Mouse (Mus musculus): ENCODE data around the gene Nxpe3. TPM values are rescaled to one million over a fixed set of nuclear protein-coding genes. Genes with fewer than 3 reads are reported as not detected.

Nxpe3 gene
- polyA plus RNA-seq, 1 experiment from 2014 or later, result 1.6 TPM

DNA sequence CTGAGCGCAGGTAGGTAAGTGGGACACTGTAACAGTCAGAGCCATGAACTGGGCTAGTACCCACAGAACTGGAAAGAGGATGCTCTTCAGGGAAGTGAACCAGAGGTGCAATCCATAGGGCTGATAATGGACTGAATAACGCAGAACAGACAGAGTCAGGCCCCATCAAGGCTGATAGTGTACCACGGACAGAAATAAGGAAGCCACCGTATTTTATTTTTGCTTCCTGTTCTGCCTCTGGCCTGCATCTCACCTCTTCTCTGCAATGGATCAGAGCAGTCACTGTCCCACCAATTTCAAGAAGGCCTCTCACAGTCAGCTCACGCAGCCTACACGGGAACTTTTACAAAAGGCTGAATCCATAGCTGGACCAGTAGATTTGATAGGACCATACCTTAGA, 63.0 kb downstream of the Nxpe3 start:
- Histone ChIP-seq H3K36me3 (ENCODE audit: control insufficient read depth, insufficient read depth, low read length) (no peaks in the 10 kb centered on the region), H3K27me3 (replicated peaks; ENCODE audit: control insufficient read depth, insufficient read depth, low read length) (no peaks in the 10 kb centered on the region), H3K4me3 (ENCODE audit: low read length) (no peak overlapping the region), H3K4me2 (ENCODE audit: low read length) (no peak overlapping the region), H3K4me1 (ENCODE audit: control insufficient read depth, insufficient read depth, low read depth, low read length) (no peaks in the 10 kb centered on the region), H3K9ac (ENCODE audit: low read depth, low read length) (no peak overlapping the region), H3K27ac (ENCODE audit: low read depth, low read length) (no peak overlapping the region), H3K9me3 (ENCODE audit: control insufficient read depth, low read length) (no peaks in the 10 kb centered on the region)
- 94% methylated on average over 6 of the region's 6 CpGs for WGBS
- no peak for ATAC-seq

GRCm38 (mm10) chr16:55831451-55831850, 63.6 kb downstream of the Nxpe3 start:
- Histone ChIP-seq H3K4me3 (ENCODE audit: low read length) (no peak overlapping the region), H3K27ac (ENCODE audit: low read depth, low read length) (no peak overlapping the region), H3K27me3 (replicated peaks; ENCODE audit: control insufficient read depth, insufficient read depth, low read length) (no peaks in the 10 kb centered on the region), H3K4me1 (ENCODE audit: control insufficient read depth, insufficient read depth, low read depth, low read length) (no peaks in the 10 kb centered on the region), H3K9ac (ENCODE audit: low read depth, low read length) (no peak overlapping the region), H3K36me3 (ENCODE audit: control insufficient read depth, insufficient read depth, low read length) (no peaks in the 10 kb centered on the region), H3K9me3 (ENCODE audit: control insufficient read depth, low read length) (no peaks in the 10 kb centered on the region), H3K4me2 (ENCODE audit: low read length) (no peak overlapping the region)
- ATAC-seq, result no peak
- WGBS, result 96% methylated on average over 1 of the region's 1 CpGs

DNA sequence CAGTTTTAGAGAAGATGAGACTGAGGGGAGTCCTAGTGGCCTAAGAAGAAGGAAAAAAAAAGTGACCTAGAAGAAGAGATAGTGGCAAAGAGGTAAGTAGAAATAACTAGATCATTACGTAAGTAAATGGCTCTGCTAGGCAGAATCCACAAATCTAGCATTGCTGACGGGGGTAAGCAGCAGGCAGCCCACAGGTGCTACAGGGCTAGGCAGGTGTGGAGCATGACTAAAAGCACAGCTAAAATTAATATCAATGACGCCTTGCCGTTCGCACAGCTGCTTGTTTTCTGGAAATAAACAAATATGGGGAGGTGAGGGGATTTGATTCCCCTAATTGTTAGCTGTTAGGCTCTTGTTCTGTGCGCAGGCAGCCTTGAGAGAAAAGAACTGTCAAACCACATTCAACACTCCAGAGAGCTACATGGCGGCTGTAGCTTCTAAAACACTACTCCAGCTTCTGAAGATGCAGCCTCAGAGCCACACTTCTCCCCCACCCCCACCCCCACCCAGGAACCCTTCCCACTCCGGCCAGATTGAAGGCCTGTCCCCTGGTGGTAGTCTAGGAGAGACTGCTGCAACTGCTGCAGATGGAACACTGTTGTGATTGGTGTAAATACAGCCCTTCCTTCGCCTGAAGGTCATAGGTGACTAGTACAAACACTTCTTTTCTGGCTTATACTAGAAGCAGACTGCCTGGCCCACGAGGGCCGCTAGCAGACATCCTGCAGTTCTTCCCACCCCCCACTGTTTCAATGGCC, 71.5 kb downstream of the Nxpe3 start:
- Histone ChIP-seq H3K4me2 (ENCODE audit: low read length) (no peak overlapping the region), H3K4me1 (ENCODE audit: control insufficient read depth, insufficient read depth, low read depth, low read length) (peaks cover 8% of the 10 kb centered on the region), H3K36me3 (ENCODE audit: control insufficient read depth, insufficient read depth, low read length) (no peaks in the 10 kb centered on the region), H3K27ac (ENCODE audit: low read depth, low read length) (no peak overlapping the region), H3K9me3 (ENCODE audit: control insufficient read depth, low read length) (no peaks in the 10 kb centered on the region), H3K27me3 (replicated peaks; ENCODE audit: control insufficient read depth, insufficient read depth, low read length) (no peaks in the 10 kb centered on the region), H3K4me3 (ENCODE audit: low read length) (no peak overlapping the region), H3K9ac (ENCODE audit: low read depth, low read length) (no peak overlapping the region)
- WGBS, result 52% methylated on average over 11 of the region's 11 CpGs
- ATAC-seq, result no peak

- peaks cover 8% of the 10 kb centered on the region for H3K4me1 ChIP-seq (ENCODE audit: control insufficient read depth, insufficient read depth, low read depth, low read length)
- H3K36me3 ChIP-seq (ENCODE audit: control insufficient read depth, insufficient read depth, low read length), result peaks cover 4% of the 10 kb centered on the region
- no peak overlapping the region; the same call in 1 of the 2 replicates for H3K9ac ChIP-seq (ENCODE audit: low read depth, low read length)
- peak overlapping the region; percentile 92 for H3K4me2 ChIP-seq (ENCODE audit: low read length)
- H3K27me3 ChIP-seq (replicated peaks; ENCODE audit: control insufficient read depth, insufficient read depth, low read length), result no peaks in the 10 kb centered on the region
- 49% methylated on average over 18 of the region's 18 CpGs for WGBS
- no peak overlapping the region for H3K27ac ChIP-seq (ENCODE audit: low read depth, low read length)
- H3K9me3 ChIP-seq (ENCODE audit: control insufficient read depth, low read length), result no peaks in the 10 kb centered on the region
- H3K4me3 ChIP-seq (ENCODE audit: low read length), result peak overlapping the region; percentile 89
- no peak for ATAC-seq
Observed at GRCm38 (mm10) chr16:55822741-55823397, 72.2 kb downstream of the Nxpe3 start.

DNA sequence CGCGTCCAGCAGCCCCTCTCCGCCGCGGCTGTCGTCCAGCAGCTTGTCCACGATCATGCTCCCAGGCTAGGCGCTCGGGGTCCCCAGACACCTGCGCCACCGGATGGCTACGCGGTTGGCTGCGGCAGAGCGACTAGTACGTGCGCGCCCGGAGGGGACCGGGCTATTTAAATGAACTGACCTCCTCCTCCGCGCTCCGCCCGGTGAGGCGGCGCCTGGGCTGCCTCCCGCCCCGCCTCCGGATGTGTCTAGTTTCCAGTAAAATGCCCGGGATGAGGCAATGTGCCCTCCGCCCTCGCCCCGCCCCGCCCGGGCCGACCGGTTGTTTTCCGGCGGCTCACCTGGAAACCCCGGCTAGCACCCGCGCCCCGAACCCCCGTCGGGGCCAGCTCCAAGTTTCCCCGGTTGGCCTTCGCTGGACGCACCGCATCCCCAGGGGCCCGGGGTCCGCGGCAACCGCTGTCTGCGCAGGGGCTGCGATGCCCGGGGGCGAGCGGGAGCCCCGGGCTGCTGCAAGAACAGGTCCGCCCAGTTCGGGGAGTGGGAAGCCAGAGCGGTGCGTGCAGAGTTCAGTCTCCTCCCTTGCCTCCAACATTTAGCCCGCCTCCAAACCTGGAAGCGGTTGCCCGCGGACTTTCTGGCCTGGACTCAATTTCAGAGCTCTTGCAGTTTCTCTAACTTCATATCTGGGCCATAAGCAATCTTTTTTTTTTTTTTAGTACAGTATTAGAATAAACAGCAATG, 72.9 kb downstream of the Nxpe3 start:
- H3K27ac ChIP-seq (ENCODE audit: low read depth, low read length), result peak overlapping the region; percentile 79
- ATAC-seq, result peak; percentile 96
- peak overlapping the region; percentile 81 for H3K9ac ChIP-seq (ENCODE audit: low read depth, low read length)
- no peaks in the 10 kb centered on the region for H3K9me3 ChIP-seq (ENCODE audit: control insufficient read depth, low read length)
- H3K27me3 ChIP-seq (replicated peaks; ENCODE audit: control insufficient read depth, insufficient read depth, low read length), result no peaks in the 10 kb centered on the region
- H3K4me2 ChIP-seq (ENCODE audit: low read length), result peak overlapping the region; percentile 92
- H3K4me1 ChIP-seq (ENCODE audit: control insufficient read depth, insufficient read depth, low read depth, low read length), result peaks cover 8% of the 10 kb centered on the region
- H3K4me3 ChIP-seq (ENCODE audit: low read length), result peak overlapping the region; percentile 89
- H3K36me3 ChIP-seq (ENCODE audit: control insufficient read depth, insufficient read depth, low read length), result peaks cover 7% of the 10 kb centered on the region
- 2% methylated on average over 65 of the region's 67 CpGs for WGBS

- whole genome bisulfite sequencing, result under 1% methylated on average over 25 of the region's 40 CpGs
- peak; percentile 49 for ATAC-seq
Observed at GRCm38 (mm10) chr16:55821571-55821981, 73.5 kb downstream of the Nxpe3 start.

DNA sequence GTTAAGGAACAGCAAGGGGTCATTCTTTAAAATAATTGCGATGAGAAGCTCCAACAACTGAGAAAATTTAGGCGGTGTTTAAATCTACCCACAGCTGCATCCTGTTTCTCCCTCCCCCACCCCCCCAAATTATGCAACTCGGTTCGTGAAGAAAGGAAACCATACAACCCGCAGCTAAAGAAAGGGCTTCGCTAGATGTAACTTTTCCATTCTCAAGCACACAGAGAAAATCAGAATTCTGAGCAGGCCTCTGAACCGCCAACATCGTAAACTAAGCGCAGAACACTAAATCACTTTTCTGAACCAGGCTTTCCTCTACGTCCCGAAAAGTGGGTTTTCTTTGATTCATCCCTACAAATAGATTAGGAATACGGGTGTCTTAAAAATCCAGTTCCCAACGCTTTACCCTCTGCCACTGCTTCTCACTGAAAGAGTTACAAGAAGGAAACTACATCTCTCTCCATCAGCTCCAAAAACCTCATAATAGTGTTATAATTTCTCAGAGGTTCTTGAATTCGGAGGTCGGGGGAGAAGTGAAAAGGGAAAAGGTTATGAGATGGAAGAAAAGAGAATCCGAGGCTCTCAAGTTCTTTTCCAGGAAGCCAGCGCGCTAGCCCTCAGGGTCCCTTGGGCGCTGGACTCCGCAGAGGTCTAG, 74.0 kb downstream of the Nxpe3 start:
- Histone ChIP-seq H3K4me2 (ENCODE audit: low read length) (peak overlapping the region; percentile 92), H3K27me3 (replicated peaks; ENCODE audit: control insufficient read depth, insufficient read depth, low read length) (no peaks in the 10 kb centered on the region), H3K9me3 (ENCODE audit: control insufficient read depth, low read length) (no peaks in the 10 kb centered on the region), H3K4me3 (ENCODE audit: low read length) (peak overlapping the region; percentile 89), H3K36me3 (ENCODE audit: control insufficient read depth, insufficient read depth, low read length) (peaks cover 13% of the 10 kb centered on the region), H3K4me1 (ENCODE audit: control insufficient read depth, insufficient read depth, low read depth, low read length) (peaks cover 8% of the 10 kb centered on the region), H3K9ac (ENCODE audit: low read depth, low read length) (peak overlapping the region; percentile 81), H3K27ac (ENCODE audit: low read depth, low read length) (peak overlapping the region; percentile 32; the same call in 1 of the 2 replicates)
- no peak for ATAC-seq
- 14% methylated on average over 20 of the region's 20 CpGs for WGBS

More at GRCm38 (mm10) chr16:55821571-55821981, 73.5 kb downstream of the Nxpe3 start:
- H3K4me3 ChIP-seq (ENCODE audit: low read length), result peak overlapping the region; percentile 89
- H3K27me3 ChIP-seq (replicated peaks; ENCODE audit: control insufficient read depth, insufficient read depth, low read length), result no peaks in the 10 kb centered on the region
- H3K9me3 ChIP-seq (ENCODE audit: control insufficient read depth, low read length), result no peaks in the 10 kb centered on the region
- peak overlapping the region; percentile 81 for H3K9ac ChIP-seq (ENCODE audit: low read depth, low read length)
- H3K4me2 ChIP-seq (ENCODE audit: low read length), result peak overlapping the region; percentile 92
- H3K36me3 ChIP-seq (ENCODE audit: control insufficient read depth, insufficient read depth, low read length), result peaks cover 8% of the 10 kb centered on the region
- H3K27ac ChIP-seq (ENCODE audit: low read depth, low read length), result peak overlapping the region; percentile 32
- H3K4me1 ChIP-seq (ENCODE audit: control insufficient read depth, insufficient read depth, low read depth, low read length), result peaks cover 8% of the 10 kb centered on the region

DNA sequence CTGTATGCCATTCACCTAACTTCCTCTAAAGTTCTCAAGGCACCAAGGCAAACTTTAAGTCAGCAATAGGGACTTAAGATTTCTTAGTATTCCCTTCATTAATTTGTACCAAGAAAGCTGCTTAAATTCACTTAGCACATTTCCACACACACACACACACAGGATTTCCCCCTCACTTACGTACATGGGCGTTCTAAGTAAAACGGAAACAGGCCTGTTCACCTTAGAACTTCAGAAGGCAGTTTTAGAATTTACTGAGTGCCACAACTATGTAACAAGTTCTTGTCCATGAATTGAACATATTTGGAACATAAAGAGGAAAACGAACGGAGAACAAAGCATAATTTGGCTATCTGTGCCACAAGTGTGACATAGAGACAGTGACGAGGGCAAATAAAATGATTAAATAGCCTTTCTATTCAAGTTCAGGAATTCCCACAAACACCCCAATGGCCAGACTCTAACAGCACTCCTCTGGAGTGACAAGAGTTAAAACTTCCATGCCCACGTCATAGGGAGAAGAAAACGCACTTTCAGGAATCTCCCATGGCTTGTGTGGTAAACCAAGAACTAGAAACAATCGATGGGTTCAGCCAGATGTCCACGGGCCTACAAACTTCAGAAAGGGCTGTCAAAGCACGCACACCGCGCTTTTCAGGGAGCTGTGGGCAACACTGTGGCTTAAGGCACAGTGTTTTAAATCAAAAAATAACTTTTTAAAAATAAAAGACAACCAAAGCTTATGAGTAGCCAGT, 74.7 kb downstream of the Nxpe3 start:
- 51% methylated on average over 13 of the region's 13 CpGs for WGBS
- no peak overlapping the region for H3K27ac ChIP-seq (ENCODE audit: low read depth, low read length)
- H3K27me3 ChIP-seq (replicated peaks; ENCODE audit: control insufficient read depth, insufficient read depth, low read length), result no peaks in the 10 kb centered on the region
- ATAC-seq, result no peak
- no peak overlapping the region for H3K9ac ChIP-seq (ENCODE audit: low read depth, low read length)
- peak overlapping the region; percentile 89 for H3K4me3 ChIP-seq (ENCODE audit: low read length)
- H3K36me3 ChIP-seq (ENCODE audit: control insufficient read depth, insufficient read depth, low read length), result peaks cover 20% of the 10 kb centered on the region
- H3K4me1 ChIP-seq (ENCODE audit: control insufficient read depth, insufficient read depth, low read depth, low read length), result peaks cover 8% of the 10 kb centered on the region
- H3K4me2 ChIP-seq (ENCODE audit: low read length), result peak overlapping the region; percentile 92
- H3K9me3 ChIP-seq (ENCODE audit: control insufficient read depth, low read length), result no peaks in the 10 kb centered on the region

Measured in hindbrain, embryonic 16.5 days (tissue).